Mouse (Mus musculus): Measurements from ENCODE around the gene Dync1i2. TPM values are rescaled to one million over a fixed set of nuclear protein-coding genes. Genes with fewer than 3 reads are reported as not detected.

Gene Dync1i2
- total and polyA plus RNA-seq, 2 experiments from 2014 or later: 108 to 164 TPM

DNA sequence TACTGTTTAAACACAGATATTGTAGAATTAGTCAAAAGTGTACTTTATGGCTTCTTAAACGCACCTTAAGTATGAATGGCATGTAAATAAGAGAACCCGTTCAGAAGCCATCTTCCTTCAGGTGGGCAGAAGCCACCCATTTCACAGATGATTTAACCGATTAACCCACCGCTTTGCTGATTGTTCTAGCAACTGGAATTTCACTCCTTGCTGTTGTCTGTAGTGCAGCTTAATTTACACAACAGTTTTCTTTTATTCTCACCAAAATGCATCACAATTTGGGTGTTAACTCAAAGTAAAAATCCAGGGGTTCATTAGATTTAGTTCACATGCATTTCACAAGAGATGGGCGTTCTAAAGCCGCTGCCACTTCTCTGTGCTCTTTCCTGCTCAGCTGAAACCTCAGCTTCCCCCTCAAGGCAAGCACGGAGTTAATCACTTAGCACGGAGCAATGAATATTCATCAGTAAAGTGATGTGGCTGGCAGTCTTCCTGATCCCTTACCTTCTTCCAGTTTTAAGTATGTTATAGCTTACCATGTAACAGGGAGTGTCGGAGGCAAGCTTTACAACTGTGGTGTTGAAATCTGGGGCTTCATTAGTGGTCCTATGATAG is 31.7 kb downstream of the Dync1i2 start:
- Histone ChIP-seq H3K4me3 (ENCODE audit: low read length) (no peak overlapping the region), H3K36me3 (ENCODE audit: insufficient read depth, low read length) (peaks cover 5% of the 10 kb centered on the region; the same call in 1 of the 2 replicates), H3K9me3 (ENCODE audit: low read length) (no peaks in the 10 kb centered on the region), H3K4me1 (ENCODE audit: insufficient read depth, low read length) (0 out of 2 replicates have a peak, but pooled peaks cover 9% of the 10 kb centered on the region), H3K27me3 (ENCODE audit: insufficient read depth, low read length) (no peaks in the 10 kb centered on the region), H3K4me2 (ENCODE audit: low read depth, low read length) (no peak overlapping the region), H3K27ac (peak overlapping the region; percentile 36; the same call in 1 of the 2 replicates), H3K9ac (replicated peaks; ENCODE audit: low read length) (no peak overlapping the region)
- ATAC-seq (no peak), DNase-seq (ENCODE audit: low spot score) (peak; percentile 36)
- TF ChIP-seq CTCF (IDR thresholded peaks at IDR 0.05; ENCODE audit: low read depth): no peak
- 48% methylated on average over 9 of the region's 9 CpGs for WGBS

DNA sequence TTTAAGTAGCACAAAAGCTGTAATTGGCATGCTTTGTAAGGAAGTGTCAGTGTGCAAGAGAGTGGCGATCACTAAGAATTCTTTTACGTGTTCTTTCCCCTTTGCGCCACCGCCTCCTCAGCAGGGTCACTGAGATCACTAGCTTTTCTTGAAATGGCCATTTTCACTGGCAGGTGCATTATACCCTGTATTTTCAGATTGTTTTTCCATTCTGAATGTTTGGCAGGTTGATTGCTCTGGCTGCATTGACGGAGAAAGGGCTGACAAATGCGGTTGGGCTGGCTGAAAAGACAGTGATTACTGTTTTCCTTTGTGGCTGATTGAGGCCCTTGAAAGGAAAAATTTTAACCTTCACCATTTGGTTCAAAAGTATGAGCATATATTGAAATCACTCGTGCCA is 33.3 kb downstream of the Dync1i2 start:
- H3K27me3 ChIP-seq (ENCODE audit: insufficient read depth, low read length): no peaks in the 10 kb centered on the region
- ATAC-seq (no peak), DNase-seq (ENCODE audit: low spot score) (no peak)
- H3K4me3 ChIP-seq (ENCODE audit: low read length): no peak overlapping the region
- 0 out of 2 replicates have a peak, but pooled peaks cover 9% of the 10 kb centered on the region for H3K4me1 ChIP-seq (ENCODE audit: insufficient read depth, low read length)
- 43% methylated on average over 7 of the region's 7 CpGs for WGBS
- H3K4me2 ChIP-seq (ENCODE audit: low read depth, low read length): no peak overlapping the region
- peaks cover 15% of the 10 kb centered on the region; the same call in 1 of the 2 replicates for H3K36me3 ChIP-seq (ENCODE audit: insufficient read depth, low read length)
- H3K27ac ChIP-seq: peak overlapping the region; percentile 72
- TF ChIP-seq CTCF (IDR thresholded peaks at IDR 0.05; ENCODE audit: low read depth): no peak
- H3K9me3 ChIP-seq (ENCODE audit: low read length): no peaks in the 10 kb centered on the region
- no peak overlapping the region for H3K9ac ChIP-seq (replicated peaks; ENCODE audit: low read length)

DNA sequence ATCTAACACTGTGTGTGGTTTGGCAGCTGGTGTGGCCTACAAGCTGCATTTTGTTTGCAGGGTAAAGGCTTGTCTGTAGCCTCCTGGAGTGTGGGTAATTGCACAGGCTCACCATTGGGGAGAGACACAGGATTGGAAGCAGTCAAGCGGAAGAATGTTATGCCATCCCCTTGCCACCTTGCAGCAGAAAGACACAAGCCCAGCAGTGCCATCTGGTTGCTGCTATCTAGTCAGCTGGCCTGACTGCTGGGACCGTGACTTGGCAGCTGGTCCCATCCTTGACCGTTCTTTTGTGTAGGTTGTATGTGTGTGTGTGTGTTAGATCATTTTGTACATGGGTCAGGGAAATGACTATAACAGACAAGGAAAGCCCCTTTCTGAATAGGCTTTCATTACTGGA is 33.9 kb downstream of the Dync1i2 start:
- peak; percentile 98 for ATAC-seq
- Histone ChIP-seq H3K4me1 (ENCODE audit: insufficient read depth, low read length) (0 out of 2 replicates have a peak, but pooled peaks cover 9% of the 10 kb centered on the region), H3K4me3 (ENCODE audit: low read length) (no peak overlapping the region), H3K9ac (replicated peaks; ENCODE audit: low read length) (no peak overlapping the region), H3K27me3 (ENCODE audit: insufficient read depth, low read length) (no peaks in the 10 kb centered on the region), H3K4me2 (ENCODE audit: low read depth, low read length) (no peak overlapping the region), H3K27ac (peak overlapping the region; percentile 72), H3K36me3 (ENCODE audit: insufficient read depth, low read length) (peaks cover 21% of the 10 kb centered on the region; the same call in 1 of the 2 replicates), H3K9me3 (ENCODE audit: low read length) (no peaks in the 10 kb centered on the region)
- DNase-seq (ENCODE audit: low spot score): peak; percentile 93
- 28% methylated on average over 3 of the region's 3 CpGs for WGBS
- peak; percentile 65 for TF ChIP-seq CTCF (IDR thresholded peaks at IDR 0.05; ENCODE audit: low read depth)

DNA sequence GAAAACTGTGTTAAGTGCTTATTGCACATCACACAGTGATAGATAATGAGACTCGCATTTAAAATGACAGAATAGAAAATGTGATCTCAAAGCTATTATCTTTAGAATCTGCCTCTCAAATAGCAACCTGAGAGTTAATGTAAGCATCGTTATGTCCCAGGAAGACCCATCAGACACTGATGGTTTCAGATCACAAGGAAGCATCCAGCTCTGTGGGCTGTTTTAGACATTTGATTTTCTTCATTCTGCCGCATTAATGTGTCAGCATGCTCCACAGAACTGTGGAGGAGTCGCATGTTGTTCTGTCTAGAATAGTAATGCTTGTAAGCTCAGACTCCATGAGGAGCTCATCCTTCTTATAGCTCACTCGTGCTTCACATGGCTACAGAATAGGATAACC is 34.6 kb downstream of the Dync1i2 start:
- ATAC-seq: no peak
- no peak for TF ChIP-seq CTCF (IDR thresholded peaks at IDR 0.05; ENCODE audit: low read depth)
- Histone ChIP-seq H3K9ac (replicated peaks; ENCODE audit: low read length) (no peak overlapping the region), H3K4me2 (ENCODE audit: low read depth, low read length) (no peak overlapping the region), H3K4me3 (ENCODE audit: low read length) (no peak overlapping the region), H3K9me3 (ENCODE audit: low read length) (no peaks in the 10 kb centered on the region), H3K27ac (peak overlapping the region; percentile 42; the same call in 1 of the 2 replicates), H3K36me3 (ENCODE audit: insufficient read depth, low read length) (peaks cover 24% of the 10 kb centered on the region; the same call in 1 of the 2 replicates), H3K4me1 (ENCODE audit: insufficient read depth, low read length) (0 out of 2 replicates have a peak, but pooled peaks cover 9% of the 10 kb centered on the region), H3K27me3 (ENCODE audit: insufficient read depth, low read length) (no peaks in the 10 kb centered on the region)
- DNase-seq (ENCODE audit: low spot score): no peak
- 63% methylated on average over 5 of the region's 5 CpGs for WGBS

DNA sequence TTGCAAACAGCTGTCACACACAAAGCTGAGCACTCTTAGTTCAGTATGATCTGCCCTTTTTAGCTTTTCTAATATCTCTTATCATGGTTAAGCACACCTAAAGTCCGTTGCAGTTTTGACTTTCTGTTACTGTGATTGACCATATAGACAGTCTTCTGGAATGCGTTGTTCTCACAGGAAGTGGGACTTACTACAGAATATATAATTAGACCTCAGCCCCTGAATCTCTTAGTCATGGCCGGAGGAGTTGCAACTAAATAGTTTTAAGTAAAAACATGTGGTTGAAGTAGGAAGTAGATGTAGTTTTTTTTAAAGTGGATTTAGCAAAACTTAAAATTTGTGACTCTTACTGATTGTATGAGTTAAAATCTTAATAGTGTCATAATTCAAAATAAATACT is 36.6 kb downstream of the Dync1i2 start:
- no peak for ATAC-seq
- 86% methylated on average over 3 of the region's 3 CpGs for WGBS

DNA sequence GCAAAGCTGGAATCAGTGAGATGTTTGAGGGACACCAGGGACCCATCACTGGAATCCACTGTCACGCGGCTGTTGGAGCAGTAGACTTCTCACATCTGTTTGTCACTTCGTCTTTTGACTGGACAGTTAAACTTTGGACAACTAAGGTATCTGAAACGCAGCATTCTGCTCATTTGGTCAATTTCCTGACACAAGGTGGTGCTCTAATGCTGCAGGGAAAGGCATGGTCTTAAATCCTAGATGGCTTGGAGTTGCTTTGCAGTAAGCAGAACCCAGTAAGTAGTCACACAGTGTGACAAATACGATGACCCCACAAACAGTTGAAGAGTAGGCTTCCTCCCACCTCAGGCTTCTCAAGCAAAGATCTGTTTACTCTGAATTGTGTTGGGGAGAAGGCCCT is 39.3 kb downstream of the Dync1i2 start:
- Histone ChIP-seq H3K9me3 (ENCODE audit: low read length) (no peaks in the 10 kb centered on the region), H3K4me3 (ENCODE audit: low read length) (no peak overlapping the region), H3K27me3 (ENCODE audit: insufficient read depth, low read length) (no peaks in the 10 kb centered on the region), H3K9ac (replicated peaks; ENCODE audit: low read length) (no peak overlapping the region), H3K27ac (no peak overlapping the region), H3K4me1 (ENCODE audit: insufficient read depth, low read length) (0 out of 2 replicates have a peak, but pooled peaks cover 5% of the 10 kb centered on the region), H3K4me2 (ENCODE audit: low read depth, low read length) (no peak overlapping the region), H3K36me3 (ENCODE audit: insufficient read depth, low read length) (peaks cover 53% of the 10 kb centered on the region; the same call in 1 of the 2 replicates)
- TF ChIP-seq CTCF (IDR thresholded peaks at IDR 0.05; ENCODE audit: low read depth): peak; percentile 73
- ATAC-seq: no peak
- WGBS: 79% methylated on average over 5 of the region's 5 CpGs
- DNase-seq (ENCODE audit: low spot score): peak; percentile 39

More for the DNA sequence above, 36.6 kb downstream of the Dync1i2 start:
- H3K4me3 ChIP-seq (ENCODE audit: low read length): no peak overlapping the region
- H3K9me3 ChIP-seq (ENCODE audit: low read length): no peaks in the 10 kb centered on the region
- DNase-seq (ENCODE audit: low spot score): no peak
- peaks cover 41% of the 10 kb centered on the region; the same call in 1 of the 2 replicates for H3K36me3 ChIP-seq (ENCODE audit: insufficient read depth, low read length)
- TF ChIP-seq CTCF (IDR thresholded peaks at IDR 0.05; ENCODE audit: low read depth): no peak
- no peak overlapping the region for H3K9ac ChIP-seq (replicated peaks; ENCODE audit: low read length)
- no peak overlapping the region for H3K4me2 ChIP-seq (ENCODE audit: low read depth, low read length)
- no peak overlapping the region for H3K27ac ChIP-seq
- H3K4me1 ChIP-seq (ENCODE audit: insufficient read depth, low read length): 0 out of 2 replicates have a peak, but pooled peaks cover 9% of the 10 kb centered on the region
- no peaks in the 10 kb centered on the region for H3K27me3 ChIP-seq (ENCODE audit: insufficient read depth, low read length)

DNA sequence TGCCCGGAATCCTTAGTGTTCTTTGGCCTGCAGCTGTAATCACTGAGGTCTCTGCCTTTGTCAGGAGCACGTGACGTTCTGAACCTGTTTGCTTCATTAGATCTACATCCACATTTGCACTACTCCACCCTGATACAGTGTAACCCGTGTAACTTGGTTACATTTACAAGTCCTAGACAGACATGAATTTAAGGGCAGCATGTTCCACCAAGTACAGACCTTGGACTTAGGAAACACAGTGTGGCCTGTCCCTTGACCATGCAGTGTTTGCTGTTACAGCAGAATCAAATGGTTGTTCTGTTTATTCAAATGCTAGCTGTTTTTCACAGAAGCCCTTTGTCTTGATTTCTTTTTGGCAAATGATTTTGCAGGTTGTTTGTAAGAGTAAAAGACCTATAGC is 43.3 kb downstream of the Dync1i2 start:
- no peaks in the 10 kb centered on the region for H3K9me3 ChIP-seq (ENCODE audit: low read length)
- H3K36me3 ChIP-seq (ENCODE audit: insufficient read depth, low read length): peaks cover 62% of the 10 kb centered on the region
- no peak overlapping the region for H3K4me3 ChIP-seq (ENCODE audit: low read length)
- H3K4me1 ChIP-seq (ENCODE audit: insufficient read depth, low read length): no peaks in the 10 kb centered on the region
- TF ChIP-seq CTCF (IDR thresholded peaks at IDR 0.05; ENCODE audit: low read depth): no peak
- H3K27me3 ChIP-seq (ENCODE audit: insufficient read depth, low read length): no peaks in the 10 kb centered on the region
- 80% methylated on average over 4 of the region's 4 CpGs for WGBS
- DNase-seq (ENCODE audit: low spot score): no peak
- no peak for ATAC-seq
- no peak overlapping the region for H3K9ac ChIP-seq (replicated peaks; ENCODE audit: low read length)
- no peak overlapping the region for H3K27ac ChIP-seq
- no peak overlapping the region for H3K4me2 ChIP-seq (ENCODE audit: low read depth, low read length)

Measured in hindbrain, postnatal 0 days (tissue).